Comparison of ENCODE assay signal across 17 mouse cellular contexts in the genomic region with DNA sequence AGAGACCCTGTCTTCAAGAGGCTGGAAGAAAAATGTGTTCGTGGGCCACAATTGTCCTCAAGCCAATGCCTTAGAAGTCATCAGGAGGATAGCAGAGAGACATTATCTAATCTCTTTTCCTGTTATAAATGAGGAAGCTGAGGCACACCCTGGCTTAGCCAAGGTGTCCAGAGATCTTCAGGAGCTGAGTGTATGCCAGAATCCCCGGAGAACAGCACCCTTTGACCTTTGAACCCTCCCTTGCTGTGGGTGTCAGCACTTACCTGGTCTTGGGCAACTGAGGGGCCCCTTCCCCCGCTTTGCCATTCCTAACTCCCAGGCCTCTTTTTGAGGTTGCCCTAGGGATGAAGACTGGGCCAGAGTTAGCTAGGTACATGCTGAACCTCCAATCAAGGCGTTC. TPM values are rescaled to one million over a fixed set of nuclear protein-coding genes. Genes with fewer than 3 reads are reported as not detected.
DNase-seq lines count a peak whose midpoint lies in the region; ATAC-seq and TF ChIP-seq lines count a peak whose summit lies in the region.
"Had no signal": no experiment of that assay in that cellular context is flagged by ENCODE, and none has a peak within 500 bp of the region (broad histone marks: within the 10 kb centered on the region; RNA-seq: fewer than 3 reads in every experiment).

No protein-coding gene starts in this region.

- no peak overlapping the region for H3K4me3 ChIP-seq in heart, embryonic 10.5 days
- H3K4me3 ChIP-seq in liver, adult 2 months (ENCODE audit: insufficient read depth, low read depth, low read length), result no peak overlapping the region
- no peak overlapping the region for H3K4me3 ChIP-seq in intestine, embryonic 16.5 days (ENCODE audit: low read length)
- no peak overlapping the region for H3K4me3 ChIP-seq in macrophage (ENCODE audit: inconsistent target)
- H3K4me3 ChIP-seq: embryonic facial prominence, embryonic 15.5 days; forebrain, embryonic 15.5 days; hindbrain, embryonic 12.5 days; layer of hippocampus, adult 2 months had no signal

- TF ChIP-seq POLR2A in liver, adult 2 months (IDR thresholded peaks at IDR 0.05; ENCODE audit: extremely low read depth, insufficient read depth, low read length), result no peak

- no peaks in the 10 kb centered on the region for H3K9me3 ChIP-seq in heart, embryonic 10.5 days
- no peaks in the 10 kb centered on the region for H3K9me3 ChIP-seq in intestine, embryonic 16.5 days (ENCODE audit: control insufficient read depth, low read length)
- H3K9me3 ChIP-seq: embryonic facial prominence, embryonic 15.5 days; forebrain, embryonic 15.5 days; hindbrain, embryonic 12.5 days; megakaryocyte, embryonic 14.5 days had no signal

- WGBS in heart, embryonic 10.5 days, result 55% methylated on average over 4 of the region's 4 CpGs
- 56% methylated on average over 4 of the region's 4 CpGs for WGBS in liver, adult 2 months
- WGBS in intestine, embryonic 16.5 days, result 53% methylated on average over 4 of the region's 4 CpGs
- 68% methylated on average over 4 of the region's 4 CpGs for WGBS in macrophage (ENCODE audit: missing documents)

- H3K27ac ChIP-seq in heart, embryonic 10.5 days, result peak overlapping the region; percentile 92
- H3K27ac ChIP-seq in liver, adult 2 months (replicated peaks; ENCODE audit: insufficient read depth, low read depth, low read length), result peak overlapping the region; percentile 39
- peak overlapping the region; percentile 73 for H3K27ac ChIP-seq in intestine, embryonic 16.5 days (ENCODE audit: low read length)
- peak overlapping the region; percentile 54 for H3K27ac ChIP-seq in macrophage
- H3K27ac ChIP-seq: embryonic facial prominence, embryonic 15.5 days; forebrain, embryonic 15.5 days; layer of hippocampus, adult 2 months had no signal

- H3K9ac ChIP-seq in liver, adult 2 months (ENCODE audit: low read depth, low read length), result no peak overlapping the region
- H3K9ac ChIP-seq in intestine, embryonic 16.5 days (ENCODE audit: low read depth, low read length), result no peak overlapping the region
- H3K9ac ChIP-seq: embryonic facial prominence, embryonic 15.5 days; forebrain, embryonic 15.5 days; hindbrain, embryonic 12.5 days had no signal

- ATAC-seq in intestine, embryonic 16.5 days, result peak; percentile 21; the same call in 1 of the 2 replicates
- ATAC-seq: activated CD4-positive, CD25-positive, alpha-beta regulatory T cell, adult 4 months; forebrain, embryonic 15.5 days had no signal

- TF ChIP-seq CTCF in liver, adult 2 months (IDR thresholded peaks at IDR 0.05; ENCODE audit: low read depth, low read length), result no peak

- no peak for DNase-seq in heart, embryonic 10.5 days (ENCODE audit: low spot score)
- DNase-seq in heart, adult 9 months (ENCODE audit: low spot score in 2 of 2), result no peak
- DNase-seq in liver, adult 2 months (ENCODE audit: extremely low read depth, low read depth, low spot score), result no peak
- DNase-seq in liver, result no peak
- DNase-seq in right cerebral cortex, postnatal 10 days (ENCODE audit: low spot score in 2 of 2), result no peak
- DNase-seq in urinary bladder, adult 2 months (ENCODE audit: low spot score), result no peak
- DNase-seq: B cell, adult 2 months; cerebellum, adult 11 months; kidney, adult 18-20 months had no signal

- no peaks in the 10 kb centered on the region for H3K79me2 ChIP-seq in liver, adult 2 months (ENCODE audit: control insufficient read depth, insufficient read depth, low read length)
- H3K79me2 ChIP-seq in macrophage (ENCODE audit: inconsistent target), result no peaks in the 10 kb centered on the region

- no peaks in the 10 kb centered on the region for H3K36me3 ChIP-seq in heart, embryonic 10.5 days
- no peaks in the 10 kb centered on the region for H3K36me3 ChIP-seq in liver, adult 2 months (ENCODE audit: control insufficient read depth, insufficient read depth, low read length)
- H3K36me3 ChIP-seq in intestine, embryonic 16.5 days (ENCODE audit: control insufficient read depth, insufficient read depth, low read length), result no peaks in the 10 kb centered on the region
- H3K36me3 ChIP-seq in macrophage (ENCODE audit: inconsistent target), result no peaks in the 10 kb centered on the region
- H3K36me3 ChIP-seq: embryonic facial prominence, embryonic 15.5 days; forebrain, embryonic 15.5 days; hindbrain, embryonic 12.5 days had no signal

- H3K27me3 ChIP-seq in heart, embryonic 10.5 days (ENCODE audit: insufficient read depth, poor library complexity, severe bottlenecking), result no peaks in the 10 kb centered on the region
- H3K27me3 ChIP-seq in liver, adult 2 months (ENCODE audit: control insufficient read depth, insufficient read depth, low read length), result no peaks in the 10 kb centered on the region
- H3K27me3 ChIP-seq in intestine, embryonic 16.5 days (replicated peaks; ENCODE audit: control insufficient read depth, insufficient read depth, low read length), result no peaks in the 10 kb centered on the region
- H3K27me3 ChIP-seq: embryonic facial prominence, embryonic 15.5 days; forebrain, embryonic 15.5 days; hindbrain, embryonic 12.5 days; megakaryocyte, embryonic 14.5 days had no signal

- no peak overlapping the region for H3K4me2 ChIP-seq in intestine, embryonic 16.5 days (ENCODE audit: low read depth, low read length)
- H3K4me2 ChIP-seq: embryonic facial prominence, embryonic 15.5 days; forebrain, embryonic 15.5 days; hindbrain, embryonic 12.5 days had no signal

- peaks cover 79% of the 10 kb centered on the region for H3K4me1 ChIP-seq in heart, embryonic 10.5 days
- peaks cover 22% of the 10 kb centered on the region for H3K4me1 ChIP-seq in liver, adult 2 months (ENCODE audit: control insufficient read depth, insufficient read depth, low read length)
- H3K4me1 ChIP-seq in intestine, embryonic 16.5 days (ENCODE audit: control insufficient read depth, insufficient read depth, low read length), result peaks cover 45% of the 10 kb centered on the region

RNA-seq across cellular contexts. Expression of a gene that starts 49.0 kb away (rescaled TPM):
- polyA plus RNA-seq in heart, embryonic 10.5 days (2016; fragmentation: Nextera tagmentation; extraction: Ambion mirVana), result 28.7 and 31.4 TPM in 2 replicates
- 8.9 and 9.5 TPM in 2 replicates for total RNA-seq in liver, adult 2 months (2014; rRNA removed)
- polyA plus RNA-seq in liver, adult 2 months (2012; rRNA removed), result 16.0 and 16.4 TPM in 2 replicates
- polyA plus RNA-seq in intestine, embryonic 16.5 days (2015; fragmentation: Nextera tagmentation; extraction: Ambion mirVana), result 11.8 and 12.8 TPM in 2 replicates
- total RNA-seq in macrophage (2018; cell fraction: chromatin; rRNA removed), result 1,000 to 10,000 TPM in 6 of 26 experiments, 100 to 1,000 TPM in 19, 10 to 100 TPM in 1; 95.1 to 1,355 (median 578) TPM
- total RNA-seq in macrophage (2018; cell fraction: cytosol; rRNA removed), result 1,000 to 10,000 TPM in 3 of 26 experiments, 100 to 1,000 TPM in 21, 10 to 100 TPM in 2; 64.1 to 1,333 (median 331) TPM
- 1,000 to 10,000 TPM in 10 of 26 experiments, 100 to 1,000 TPM in 15, 10 to 100 TPM in 1; 94.8 to 1,462 (median 879) TPM for total RNA-seq in macrophage (2018; cell fraction: nucleus; rRNA removed)
- 30.0 to 53.7 TPM (median 48.6 TPM) in 3 replicates for polyA plus RNA-seq in macrophage (2018)
- 21.2 and 24.4 TPM in 2 replicates for polyA plus RNA-seq in urinary bladder, adult 2 months (2012; rRNA removed)

Comparison
In these comparisons a context has a peak if more than half of its experiments do, and no peak if none do; other contexts are left out.
1. H3K27ac ChIP-seq: peak in every context shown above with its lines; median percentile 92 in heart, embryonic 10.5 days; 73 in intestine, embryonic 16.5 days; 54 in macrophage; 39 in liver, adult 2 months.